In the genomic region with DNA sequence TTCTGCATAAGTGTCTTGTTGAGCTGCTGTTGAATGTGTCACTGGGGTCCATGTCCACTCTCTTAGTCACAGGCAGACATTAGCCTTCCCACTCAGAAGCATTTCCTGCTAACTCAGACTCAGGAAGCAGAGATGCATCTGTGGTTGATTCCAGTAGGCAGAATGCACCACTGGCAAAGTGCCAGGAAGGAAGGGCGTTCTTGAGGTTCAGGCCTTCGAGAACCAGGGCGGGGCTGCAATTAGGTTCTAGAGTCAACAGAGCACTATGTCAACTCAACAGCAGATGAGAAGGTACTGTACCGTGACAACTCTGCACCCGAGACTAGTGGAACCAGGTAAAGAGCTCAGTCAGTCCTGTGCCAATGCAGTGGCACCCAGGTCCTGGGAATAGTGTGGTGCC, we compare ENCODE assay signal across 12 mouse cellular contexts.
DNase-seq lines count a peak whose midpoint lies in the region; ATAC-seq and TF ChIP-seq lines count a peak whose summit lies in the region.
"Had no signal": no experiment of that assay in that cellular context is flagged by ENCODE, and none has a peak within 500 bp of the region (broad histone marks: within the 10 kb centered on the region; RNA-seq: fewer than 3 reads in every experiment).

No protein-coding gene starts in this region.

- no peaks in the 10 kb centered on the region for H3K27me3 ChIP-seq in megakaryocyte, embryonic 14.5 days (replicated peaks)
- H3K27me3 ChIP-seq in midbrain, embryonic 13.5 days: no peaks in the 10 kb centered on the region
- H3K27me3 ChIP-seq: hindbrain, embryonic 15.5 days; limb, embryonic 13.5 days had no signal

- no peak for TF ChIP-seq CTCF in gastrocnemius, adult 2 months (IDR thresholded peaks at IDR 0.05)

- no peak overlapping the region for H3K9ac ChIP-seq in midbrain, embryonic 13.5 days (replicated peaks)
- H3K9ac ChIP-seq: hindbrain, embryonic 15.5 days; limb, embryonic 13.5 days had no signal

- no peak overlapping the region for H3K4me2 ChIP-seq in midbrain, embryonic 13.5 days (replicated peaks)
- H3K4me2 ChIP-seq: hindbrain, embryonic 15.5 days; limb, embryonic 13.5 days had no signal

- H3K36me3 ChIP-seq in megakaryocyte, embryonic 14.5 days (replicated peaks; ENCODE audit: low read length): peaks cover 2% of the 10 kb centered on the region
- no peaks in the 10 kb centered on the region for H3K36me3 ChIP-seq in midbrain, embryonic 13.5 days
- H3K36me3 ChIP-seq: hindbrain, embryonic 15.5 days; limb, embryonic 13.5 days had no signal

- H3K4me3 ChIP-seq in megakaryocyte, embryonic 14.5 days (replicated peaks): peak overlapping the region; percentile 73
- H3K4me3 ChIP-seq in gastrocnemius, adult 2 months: no peak overlapping the region
- no peak overlapping the region for H3K4me3 ChIP-seq in midbrain, embryonic 13.5 days (replicated peaks)
- H3K4me3 ChIP-seq: hindbrain, embryonic 15.5 days; limb, embryonic 13.5 days had no signal

- intact Hi-C loops in left cerebral cortex, postnatal 4 days (cut with DNase I): loop anchor here (10.0 kb wide), 1 partner anchor 1633 kb away; no protein-coding TSS in a partner anchor
- intact Hi-C loops in gastrocnemius, adult 2 months (cut with DNase I): no loop called here

- no peaks in the 10 kb centered on the region for H3K9me3 ChIP-seq in megakaryocyte, embryonic 14.5 days
- H3K9me3 ChIP-seq in midbrain, embryonic 13.5 days: no peaks in the 10 kb centered on the region
- H3K9me3 ChIP-seq: hindbrain, embryonic 15.5 days; limb, embryonic 13.5 days had no signal

- no peak for ATAC-seq in midbrain, embryonic 13.5 days
- ATAC-seq: forebrain, embryonic 14.5 days; midbrain, embryonic 16.5 days had no signal

- DNase-seq in left cerebral cortex, postnatal 4 days: peak; percentile 8
- DNase-seq in left cerebral cortex, adult 9 months (ENCODE audit: low spot score in 2 of 2): no peak
- DNase-seq in MN1 (ENCODE audit: low spot score): peak; percentile 38
- peak; percentile 64 for DNase-seq in kidney, postnatal 10 days
- DNase-seq in gastrocnemius, adult 2 months: no peak
- no peak for DNase-seq in embryo, embryonic 10 days (ENCODE audit: low spot score)

- H3K4me1 ChIP-seq in megakaryocyte, embryonic 14.5 days: peaks cover 54% of the 10 kb centered on the region
- no peaks in the 10 kb centered on the region for H3K4me1 ChIP-seq in midbrain, embryonic 13.5 days (replicated peaks)
- H3K4me1 ChIP-seq: hindbrain, embryonic 15.5 days had no signal

- no peak overlapping the region for H3K27ac ChIP-seq in gastrocnemius, adult 2 months
- H3K27ac ChIP-seq in midbrain, embryonic 13.5 days: no peak overlapping the region
- H3K27ac ChIP-seq: hindbrain, embryonic 15.5 days; limb, embryonic 13.5 days had no signal

- WGBS in midbrain, embryonic 13.5 days: 91% methylated on average over 5 of the region's 5 CpGs

Comparison
In these comparisons a context has a peak if more than half of its experiments do, and no peak if none do; other contexts are left out.
1. DNase-seq: peak in left cerebral cortex, postnatal 4 days (single experiment), MN1 (single experiment) and kidney, postnatal 10 days (single experiment); none in left cerebral cortex, adult 9 months (0 of 2), gastrocnemius, adult 2 months (single experiment) and embryo, embryonic 10 days (single experiment).